Mouse (Mus musculus) heart, embryonic 14.5 days (tissue): ENCODE data around the gene Dcaf4. TPM values are rescaled to one million over a fixed set of nuclear protein-coding genes. Genes with fewer than 3 reads are reported as not detected.

Experiments used
- ATAC-seq: fragments of 200-750 bp; cut with Nextera tagmentation; 2 replicates; pipeline ENCODE4 v1.8.0; 2017; ENCODE audit warnings: low read depth, moderate TSS enrichment; ENCODE audit not compliant: insufficient number of reproducible peaks, insufficient read depth, low FRiP score
- H3K27ac ChIP-seq, 2 experiments: fragments of 200-500 bp in 1 of 2; fragments of 300-500 bp in 1 of 2; sonication (generic) in 1 of 2; replicated peaks in 1 of 2; 2 replicates each; pipeline ENCODE4 v1.5.1; 2012 to 2014; ENCODE audit warnings: low read depth in 2 of 2, low read length in 2 of 2, control low read depth in 1 of 2, mild to moderate bottlenecking in 1 of 2, mixed read lengths in 1 of 2; ENCODE audit not compliant: control insufficient read depth in 1 of 2, insufficient read depth in 1 of 2
- H3K27me3 ChIP-seq: fragments of 300-500 bp; sonication (generic); 2 replicates; pipeline ENCODE4 v1.6.1; 2014; ENCODE audit warnings: mild to moderate bottlenecking, low read length, control low read depth; ENCODE audit not compliant: control insufficient read depth, insufficient read depth
- H3K36me3 ChIP-seq: fragments of 300-500 bp; sonication (generic); 2 replicates; pipeline ENCODE4 v1.6.1; 2014; ENCODE audit warnings: mild to moderate bottlenecking, control low read depth, low read length, mixed read lengths; ENCODE audit not compliant: control insufficient read depth, insufficient read depth
- H3K4me1 ChIP-seq, 2 experiments: fragments of 200-500 bp in 1 of 2; fragments of 300-500 bp in 1 of 2; sonication (generic) in 1 of 2; 2 replicates each; pipeline ENCODE4 v1.6.1; 2012 to 2014; ENCODE audit warnings: low read length in 2 of 2, control low read depth in 1 of 2, mixed read lengths in 1 of 2; ENCODE audit not compliant: control insufficient read depth in 2 of 2, insufficient read depth in 2 of 2
- H3K4me2 ChIP-seq: fragments of 300-500 bp; sonication (generic); 2 replicates; pipeline ENCODE4 v1.6.1; 2014; ENCODE audit warnings: mild to moderate bottlenecking, low read length
- H3K4me3 ChIP-seq, 2 experiments: fragments of 200-500 bp in 1 of 2; fragments of 300-500 bp in 1 of 2; sonication (generic) in 1 of 2; 2 replicates each; pipeline ENCODE4 v1.5.1; 2012 to 2014; ENCODE audit warnings: low read length in 2 of 2, mild to moderate bottlenecking in 2 of 2, control low read depth in 1 of 2, low read depth in 1 of 2, moderate library complexity in 1 of 2; ENCODE audit not compliant: control insufficient read depth in 1 of 2, insufficient read depth in 1 of 2
- H3K9ac ChIP-seq: fragments of 300-500 bp; sonication (generic); 2 replicates; pipeline ENCODE4 v1.6.1; 2014; ENCODE audit warnings: mild to moderate bottlenecking, low read length
- H3K9me3 ChIP-seq: fragments of 300-500 bp; sonication (generic); 2 replicates; pipeline ENCODE4 v1.6.1; 2016; ENCODE audit warnings: low read length, control low read depth; ENCODE audit not compliant: control insufficient read depth
- WGBS: fragments of 180-500 bp; shearing (Covaris S2); extraction: QIAGEN DNeasy Blood & Tissue Kit; methylation state at CpG from one replicate; pipeline ENCODE4 v1.1.7; 2014; 5-methylcytosine and 5-hydroxymethylcytosine counted together
- polyA plus RNA-seq: library from polyadenylated mRNA; unstranded; fragments of >200 nt; fragmentation: Nextera tagmentation; extraction: Ambion mirVana; gene quantifications from 2 replicates; pipeline ENCODE4 v1.2.1, GENCODE M21; 2014

Dcaf4 gene
- polyA plus RNA-seq, 1 experiment from 2014 or later, result 27.5 TPM

DNA sequence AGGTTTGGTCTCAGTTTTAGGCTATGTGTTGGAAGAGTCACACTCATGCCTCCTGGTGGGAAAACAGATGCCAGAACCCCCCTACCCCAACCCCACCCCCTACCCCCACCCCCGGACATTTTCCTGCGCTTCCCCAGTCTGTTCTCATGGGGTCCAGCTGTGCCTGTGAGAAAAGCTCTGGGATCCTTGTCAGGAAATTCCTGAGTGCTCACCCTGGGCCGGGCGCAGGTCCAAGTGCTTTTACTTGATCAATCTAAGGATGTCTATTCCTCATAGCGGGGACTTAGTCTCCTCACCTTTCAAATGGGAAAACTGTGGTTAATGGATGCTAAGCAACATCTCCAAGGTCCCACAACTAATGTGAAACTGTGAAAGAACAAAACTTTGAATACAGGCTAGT is 7.1 kb upstream of the Dcaf4 start:
- H3K27ac ChIP-seq, result no peak overlapping the region
- no peaks in the 10 kb centered on the region for H3K27me3 ChIP-seq
- no peak overlapping the region for H3K4me2 ChIP-seq
- no peak for ATAC-seq
- no peaks in the 10 kb centered on the region for H3K36me3 ChIP-seq
- H3K9ac ChIP-seq, result no peak overlapping the region
- WGBS, result 13% methylated on average over 5 of the region's 5 CpGs
- H3K9me3 ChIP-seq, result no peaks in the 10 kb centered on the region
- H3K4me1 ChIP-seq, result peaks cover 4 to 8% of the 10 kb centered on the region in 2 experiments; a peak in 3 of 4 replicates
- no peak overlapping the region for H3K4me3 ChIP-seq

GRCm38 (mm10) chr12:83514216-83514615 is 6.0 kb upstream of the Dcaf4 start:
- peaks cover 4 to 8% of the 10 kb centered on the region in 2 experiments; a peak in 3 of 4 replicates for H3K4me1 ChIP-seq
- ATAC-seq, result no peak
- H3K9me3 ChIP-seq, result no peaks in the 10 kb centered on the region
- H3K4me3 ChIP-seq, result no peak overlapping the region
- no peak overlapping the region for H3K27ac ChIP-seq
- H3K36me3 ChIP-seq, result no peaks in the 10 kb centered on the region
- no peak overlapping the region for H3K4me2 ChIP-seq
- no peaks in the 10 kb centered on the region for H3K27me3 ChIP-seq
- H3K9ac ChIP-seq, result no peak overlapping the region
- 75% methylated on average over 4 of the region's 4 CpGs for WGBS

DNA sequence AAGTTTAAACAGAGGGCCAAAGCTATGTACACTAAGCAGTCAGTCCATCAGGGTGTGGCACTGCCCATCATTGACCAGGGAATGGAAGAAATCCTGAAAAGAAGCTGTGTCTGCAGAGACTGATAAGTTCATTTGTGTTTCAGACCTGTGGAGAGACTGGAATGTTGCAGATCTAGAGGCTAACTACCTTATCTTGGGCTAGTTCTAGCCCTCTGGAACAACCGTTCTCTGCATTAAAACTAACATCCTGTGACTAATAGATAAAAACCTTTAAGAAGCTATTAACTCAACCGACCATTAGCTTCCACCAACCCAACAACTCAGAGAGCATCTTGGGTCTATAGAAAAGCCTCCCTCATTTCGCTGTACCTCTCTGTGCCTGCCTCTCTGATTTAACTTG is 2.7 kb upstream of the Dcaf4 start:
- H3K4me3 ChIP-seq, result no peak overlapping the region
- H3K4me1 ChIP-seq, result peaks cover 4 to 14% of the 10 kb centered on the region in 2 experiments
- no peaks in the 10 kb centered on the region for H3K9me3 ChIP-seq
- no peak overlapping the region for H3K27ac ChIP-seq
- H3K9ac ChIP-seq, result no peak overlapping the region
- no peak overlapping the region for H3K4me2 ChIP-seq
- H3K36me3 ChIP-seq, result no peaks in the 10 kb centered on the region
- 56% methylated on average over 3 of the region's 3 CpGs for WGBS
- no peaks in the 10 kb centered on the region for H3K27me3 ChIP-seq
- ATAC-seq, result no peak

GRCm38 (mm10) chr12:83521083-83521482 is 817 bp downstream of the Dcaf4 start:
- H3K4me3 ChIP-seq, result peak overlapping the region; percentile 74 to 75
- ATAC-seq, result no peak
- H3K9ac ChIP-seq, result peak overlapping the region; percentile 76
- no peak overlapping the region; a peak in 1 of 4 replicates for H3K27ac ChIP-seq
- no peaks in the 10 kb centered on the region for H3K27me3 ChIP-seq
- no peaks in the 10 kb centered on the region for H3K9me3 ChIP-seq
- no peaks in the 10 kb centered on the region for H3K36me3 ChIP-seq
- peaks cover 10 to 23% of the 10 kb centered on the region in 2 experiments for H3K4me1 ChIP-seq
- WGBS, result 36% methylated on average over 8 of the region's 8 CpGs
- H3K4me2 ChIP-seq, result peak overlapping the region; percentile 64

GRCm38 (mm10) chr12:83523056-83523455 is 2.8 kb downstream of the Dcaf4 start:
- ATAC-seq, result no peak
- no peak overlapping the region for H3K9ac ChIP-seq
- no peaks in the 10 kb centered on the region for H3K27me3 ChIP-seq
- no peak overlapping the region for H3K27ac ChIP-seq
- H3K4me1 ChIP-seq, result peaks cover 13 to 25% of the 10 kb centered on the region in 2 experiments
- H3K4me3 ChIP-seq, result no peak overlapping the region
- 86% methylated on average over 6 of the region's 6 CpGs for WGBS
- H3K4me2 ChIP-seq, result no peak overlapping the region
- H3K9me3 ChIP-seq, result no peaks in the 10 kb centered on the region
- H3K36me3 ChIP-seq, result 0 out of 2 replicates have a peak, but pooled peaks cover 5% of the 10 kb centered on the region

- H3K27ac ChIP-seq, result peak overlapping the region in 1 of 2 experiments; percentile 6; a peak in 1 of 4 replicates
- ATAC-seq, result no peak
- no peak overlapping the region for H3K4me3 ChIP-seq
- 65% methylated on average over 4 of the region's 4 CpGs for WGBS
- H3K9me3 ChIP-seq, result no peaks in the 10 kb centered on the region
- no peaks in the 10 kb centered on the region for H3K27me3 ChIP-seq
- H3K4me2 ChIP-seq, result no peak overlapping the region
- peaks cover 13 to 25% of the 10 kb centered on the region in 2 experiments for H3K4me1 ChIP-seq
- no peak overlapping the region for H3K9ac ChIP-seq
- H3K36me3 ChIP-seq, result 0 out of 2 replicates have a peak, but pooled peaks cover 5% of the 10 kb centered on the region
Observed at GRCm38 (mm10) chr12:83523892-83524291, 3.6 kb downstream of the Dcaf4 start.

DNA sequence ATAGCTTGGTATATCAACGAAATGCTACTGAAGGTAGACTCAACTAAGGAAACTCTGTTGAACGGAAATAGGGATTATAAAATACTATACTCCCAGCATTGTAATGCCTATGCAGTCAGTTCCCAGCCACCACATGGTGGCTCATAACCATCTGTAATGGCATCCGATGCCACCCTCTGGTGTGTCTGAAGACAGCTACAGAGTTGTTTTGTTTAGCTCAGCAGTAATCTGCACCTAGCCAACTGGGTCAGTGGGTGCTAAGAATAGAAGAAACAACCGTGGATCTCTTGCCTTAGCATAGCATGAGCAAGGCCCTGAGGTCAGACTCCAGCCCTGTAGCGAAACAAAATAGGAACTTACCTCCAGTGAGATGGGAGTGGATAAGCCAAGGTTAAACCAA is 4.1 kb downstream of the Dcaf4 start:
- H3K36me3 ChIP-seq, result 0 out of 2 replicates have a peak, but pooled peaks cover 8% of the 10 kb centered on the region
- H3K4me2 ChIP-seq, result no peak overlapping the region
- no peaks in the 10 kb centered on the region for H3K27me3 ChIP-seq
- H3K27ac ChIP-seq, result peak overlapping the region in 1 of 2 experiments; percentile 6; a peak in 1 of 4 replicates
- H3K4me1 ChIP-seq, result peaks cover 13 to 25% of the 10 kb centered on the region in 2 experiments
- no peaks in the 10 kb centered on the region for H3K9me3 ChIP-seq
- no peak overlapping the region for H3K4me3 ChIP-seq
- 67% methylated on average over 5 of the region's 5 CpGs for WGBS
- ATAC-seq, result no peak
- H3K9ac ChIP-seq, result no peak overlapping the region
